18 mouse cellular contexts compared by ENCODE assay signal in genomic region chr6:103834726-103835229, GRCm38 (mm10).
DNase-seq lines count a peak whose midpoint lies in the region; ATAC-seq and TF ChIP-seq lines count a peak whose summit lies in the region.
"Had no signal": no experiment of that assay in that cellular context is flagged by ENCODE, and none has a peak within 500 bp of the region (broad histone marks: within the 10 kb centered on the region; RNA-seq: fewer than 3 reads in every experiment).

No protein-coding gene starts in this region.

- H3K4me1 ChIP-seq in forebrain, embryonic 14.5 days (ENCODE audit: control insufficient read depth, insufficient read depth, low read length) = no peaks in the 10 kb centered on the region
- no peaks in the 10 kb centered on the region for H3K4me1 ChIP-seq in forebrain, postnatal 0 days (ENCODE audit: insufficient read depth)
- H3K4me1 ChIP-seq in midbrain, embryonic 11.5 days (ENCODE audit: control insufficient read depth, insufficient read depth, low read length) = no peaks in the 10 kb centered on the region
- no peaks in the 10 kb centered on the region for H3K4me1 ChIP-seq in midbrain, embryonic 14.5 days (ENCODE audit: control insufficient read depth, insufficient read depth, low read length)
- H3K4me1 ChIP-seq in midbrain, embryonic 16.5 days (ENCODE audit: control insufficient read depth, insufficient read depth, low read length) = no peaks in the 10 kb centered on the region
- H3K4me1 ChIP-seq in midbrain, postnatal 0 days (ENCODE audit: insufficient read depth, low read length) = no peaks in the 10 kb centered on the region
- no peaks in the 10 kb centered on the region for H3K4me1 ChIP-seq in kidney, embryonic 15.5 days
- H3K4me1 ChIP-seq: embryonic facial prominence, embryonic 10.5 days; embryonic facial prominence, embryonic 12.5 days; forebrain, embryonic 12.5 days had no signal

- peak; percentile 34; the same call in 1 of the 2 replicates for ATAC-seq in forebrain, embryonic 14.5 days
- ATAC-seq in forebrain, postnatal 0 days = no peak
- no peak for ATAC-seq in midbrain, embryonic 11.5 days (ENCODE audit: low FRiP score)
- ATAC-seq in midbrain, embryonic 14.5 days (ENCODE audit: low FRiP score, low TSS enrichment) = no peak
- ATAC-seq in midbrain, embryonic 16.5 days = peak; percentile 21; the same call in 1 of the 2 replicates
- ATAC-seq in midbrain, postnatal 0 days (ENCODE audit: low FRiP score) = no peak
- ATAC-seq in kidney, embryonic 15.5 days (replicated peaks; ENCODE audit: low FRiP score) = no peak

- H3K27me3 ChIP-seq in forebrain, embryonic 14.5 days (replicated peaks; ENCODE audit: control insufficient read depth, insufficient read depth, low read length) = no peaks in the 10 kb centered on the region
- no peaks in the 10 kb centered on the region for H3K27me3 ChIP-seq in forebrain, postnatal 0 days (ENCODE audit: insufficient read depth, low read length)
- H3K27me3 ChIP-seq in midbrain, embryonic 11.5 days (ENCODE audit: control insufficient read depth, insufficient read depth, low read length) = no peaks in the 10 kb centered on the region
- no peaks in the 10 kb centered on the region for H3K27me3 ChIP-seq in midbrain, embryonic 14.5 days (ENCODE audit: control insufficient read depth, insufficient read depth, low read length)
- no peaks in the 10 kb centered on the region for H3K27me3 ChIP-seq in midbrain, embryonic 16.5 days (ENCODE audit: control insufficient read depth, insufficient read depth, low read depth, low read length)
- no peaks in the 10 kb centered on the region for H3K27me3 ChIP-seq in midbrain, postnatal 0 days (ENCODE audit: insufficient read depth, low read length)
- no peaks in the 10 kb centered on the region for H3K27me3 ChIP-seq in kidney, embryonic 15.5 days
- H3K27me3 ChIP-seq: embryonic facial prominence, embryonic 12.5 days; forebrain, embryonic 12.5 days had no signal

- no peak overlapping the region for H3K4me3 ChIP-seq in forebrain, embryonic 14.5 days (ENCODE audit: low read depth, low read length)
- H3K4me3 ChIP-seq in forebrain, postnatal 0 days (ENCODE audit: low read depth, low read length) = no peak overlapping the region
- H3K4me3 ChIP-seq in midbrain, embryonic 11.5 days (ENCODE audit: low read depth, low read length) = no peak overlapping the region
- H3K4me3 ChIP-seq in midbrain, embryonic 14.5 days (replicated peaks; ENCODE audit: low read depth, low read length) = no peak overlapping the region
- no peak overlapping the region for H3K4me3 ChIP-seq in midbrain, embryonic 16.5 days (ENCODE audit: low read depth, low read length)
- H3K4me3 ChIP-seq in midbrain, postnatal 0 days (ENCODE audit: low read depth, low read length) = no peak overlapping the region
- no peak overlapping the region for H3K4me3 ChIP-seq in kidney, embryonic 15.5 days (replicated peaks)
- H3K4me3 ChIP-seq: embryonic facial prominence, embryonic 10.5 days; embryonic facial prominence, embryonic 12.5 days; forebrain, embryonic 12.5 days had no signal

- no peak overlapping the region for H3K27ac ChIP-seq in forebrain, embryonic 14.5 days (ENCODE audit: low read depth, low read length)
- H3K27ac ChIP-seq in forebrain, postnatal 0 days (ENCODE audit: low read depth, low read length) = no peak overlapping the region
- H3K27ac ChIP-seq in midbrain, embryonic 11.5 days (ENCODE audit: low read depth, low read length) = no peak overlapping the region
- H3K27ac ChIP-seq in midbrain, embryonic 14.5 days (replicated peaks; ENCODE audit: low read depth, low read length) = no peak overlapping the region
- H3K27ac ChIP-seq in midbrain, embryonic 16.5 days (ENCODE audit: low read length) = no peak overlapping the region
- H3K27ac ChIP-seq in midbrain, postnatal 0 days (ENCODE audit: low read depth, low read length) = no peak overlapping the region
- H3K27ac ChIP-seq in kidney, embryonic 15.5 days = no peak overlapping the region
- H3K27ac ChIP-seq: embryonic facial prominence, embryonic 10.5 days; embryonic facial prominence, embryonic 12.5 days; forebrain, embryonic 12.5 days had no signal

- no peak overlapping the region for H3K9ac ChIP-seq in forebrain, embryonic 14.5 days (ENCODE audit: low read length)
- no peak overlapping the region for H3K9ac ChIP-seq in forebrain, postnatal 0 days
- no peak overlapping the region for H3K9ac ChIP-seq in midbrain, embryonic 11.5 days (ENCODE audit: low read length)
- no peak overlapping the region for H3K9ac ChIP-seq in midbrain, embryonic 14.5 days (replicated peaks; ENCODE audit: low read length)
- no peak overlapping the region for H3K9ac ChIP-seq in midbrain, embryonic 16.5 days (ENCODE audit: low read depth, low read length)
- H3K9ac ChIP-seq in midbrain, postnatal 0 days (replicated peaks; ENCODE audit: low read length, poor library complexity, severe bottlenecking) = no peak overlapping the region
- no peak overlapping the region for H3K9ac ChIP-seq in kidney, embryonic 15.5 days
- H3K9ac ChIP-seq: embryonic facial prominence, embryonic 12.5 days; forebrain, embryonic 12.5 days had no signal

- H3K9me3 ChIP-seq in forebrain, embryonic 14.5 days (replicated peaks; ENCODE audit: control insufficient read depth, low read length) = no peaks in the 10 kb centered on the region
- H3K9me3 ChIP-seq in forebrain, postnatal 0 days (ENCODE audit: low read length) = no peaks in the 10 kb centered on the region
- no peaks in the 10 kb centered on the region for H3K9me3 ChIP-seq in midbrain, embryonic 11.5 days (ENCODE audit: control insufficient read depth, low read length)
- H3K9me3 ChIP-seq in midbrain, embryonic 14.5 days (ENCODE audit: control insufficient read depth, low read length) = no peaks in the 10 kb centered on the region
- H3K9me3 ChIP-seq in midbrain, embryonic 16.5 days (replicated peaks; ENCODE audit: control insufficient read depth, low read length, poor library complexity, severe bottlenecking) = no peaks in the 10 kb centered on the region
- H3K9me3 ChIP-seq in midbrain, postnatal 0 days (ENCODE audit: low read length) = no peaks in the 10 kb centered on the region
- H3K9me3 ChIP-seq in kidney, embryonic 15.5 days (replicated peaks) = no peaks in the 10 kb centered on the region
- H3K9me3 ChIP-seq: embryonic facial prominence, embryonic 10.5 days; embryonic facial prominence, embryonic 12.5 days; forebrain, embryonic 12.5 days had no signal

- peak; percentile 30 for DNase-seq in forebrain, embryonic 14.5 days (ENCODE audit: low spot score)
- no peak for DNase-seq in forebrain, postnatal 0 days
- DNase-seq in midbrain, embryonic 11.5 days (ENCODE audit: low spot score, missing footprints) = peak; percentile 60
- no peak for DNase-seq in midbrain, embryonic 14.5 days
- DNase-seq in midbrain, postnatal 0 days (ENCODE audit: low spot score) = no peak
- DNase-seq: adrenal gland, adult 2 months; adrenal gland, postnatal 10 days; adrenal gland, postnatal 25 days; cerebellum, adult 11-12 months; cerebellum, adult 2 months; cerebellum, adult 9-10 months; cerebellum, postnatal 10 days; cerebellum, postnatal 25 days had no signal

- H3K36me3 ChIP-seq in forebrain, embryonic 14.5 days (ENCODE audit: control insufficient read depth, insufficient read depth, low read length) = no peaks in the 10 kb centered on the region
- H3K36me3 ChIP-seq in forebrain, postnatal 0 days (ENCODE audit: insufficient read depth) = no peaks in the 10 kb centered on the region
- H3K36me3 ChIP-seq in midbrain, embryonic 11.5 days (ENCODE audit: control insufficient read depth, insufficient read depth, low read length) = no peaks in the 10 kb centered on the region
- no peaks in the 10 kb centered on the region for H3K36me3 ChIP-seq in midbrain, embryonic 14.5 days (ENCODE audit: control insufficient read depth, insufficient read depth, low read length)
- no peaks in the 10 kb centered on the region for H3K36me3 ChIP-seq in midbrain, embryonic 16.5 days (ENCODE audit: control insufficient read depth, insufficient read depth, low read length)
- H3K36me3 ChIP-seq in midbrain, postnatal 0 days (ENCODE audit: insufficient read depth, low read length) = no peaks in the 10 kb centered on the region
- H3K36me3 ChIP-seq in kidney, embryonic 15.5 days = no peaks in the 10 kb centered on the region
- H3K36me3 ChIP-seq: embryonic facial prominence, embryonic 10.5 days; embryonic facial prominence, embryonic 12.5 days; forebrain, embryonic 12.5 days had no signal

- no peak for TF ChIP-seq CTCF in forebrain, postnatal 0 days (IDR thresholded peaks at IDR 0.05; ENCODE audit: low read depth)
- no peak for TF ChIP-seq CTCF in midbrain, postnatal 0 days (IDR thresholded peaks at IDR 0.05)

- no peak overlapping the region for H3K4me2 ChIP-seq in forebrain, embryonic 14.5 days (ENCODE audit: low read length)
- H3K4me2 ChIP-seq in forebrain, postnatal 0 days (ENCODE audit: low read depth) = no peak overlapping the region
- H3K4me2 ChIP-seq in midbrain, embryonic 11.5 days = no peak overlapping the region
- H3K4me2 ChIP-seq in midbrain, embryonic 14.5 days (ENCODE audit: low read length) = no peak overlapping the region
- H3K4me2 ChIP-seq in midbrain, embryonic 16.5 days (ENCODE audit: low read length) = no peak overlapping the region
- no peak overlapping the region for H3K4me2 ChIP-seq in midbrain, postnatal 0 days (ENCODE audit: low read depth, low read length, poor library complexity, severe bottlenecking)
- no peak overlapping the region for H3K4me2 ChIP-seq in kidney, embryonic 15.5 days
- H3K4me2 ChIP-seq: embryonic facial prominence, embryonic 12.5 days; forebrain, embryonic 12.5 days had no signal

- 76% methylated on average over 8 of the region's 8 CpGs for WGBS in forebrain, embryonic 14.5 days
- WGBS in forebrain, postnatal 0 days = 74% methylated on average over 8 of the region's 8 CpGs
- 83% methylated on average over 8 of the region's 8 CpGs for WGBS in midbrain, embryonic 11.5 days
- 81% methylated on average over 8 of the region's 8 CpGs for WGBS in midbrain, embryonic 14.5 days
- 73% methylated on average over 8 of the region's 8 CpGs for WGBS in midbrain, embryonic 16.5 days
- 81% methylated on average over 8 of the region's 8 CpGs for WGBS in midbrain, postnatal 0 days
- WGBS in kidney, embryonic 15.5 days = 86% methylated on average over 8 of the region's 8 CpGs

Comparison
In these comparisons a context has a peak if more than half of its experiments do, and no peak if none do; other contexts are left out.
1. ATAC-seq: peak in forebrain, embryonic 14.5 days (single experiment) and midbrain, embryonic 16.5 days (single experiment); none in forebrain, postnatal 0 days (single experiment), midbrain, embryonic 11.5 days (single experiment), midbrain, embryonic 14.5 days (single experiment), midbrain, postnatal 0 days (single experiment) and kidney, embryonic 15.5 days (single experiment).
2. DNase-seq: peak in forebrain, embryonic 14.5 days (single experiment) and midbrain, embryonic 11.5 days (single experiment); none in forebrain, postnatal 0 days (single experiment), midbrain, embryonic 14.5 days (single experiment) and midbrain, postnatal 0 days (single experiment).